Mouse (Mus musculus): ENCODE measurements around the gene Serpini1. TPM values are rescaled to one million over a fixed set of nuclear protein-coding genes. Genes with fewer than 3 reads are reported as not detected.

Gene Serpini1
- 139 and 144 TPM in 2 replicates for polyA plus RNA-seq (2014; fragmentation: Nextera tagmentation; extraction: Ambion mirVana)

- Histone ChIP-seq H3K4me3 (replicated peaks; ENCODE audit: low read depth, low read length) (peak within 1 kb of the TSS; percentile 89), H3K4me1 (ENCODE audit: control insufficient read depth, insufficient read depth, low read length) (peaks cover 14% of the 10 kb centered on the region), H3K27me3 (ENCODE audit: control insufficient read depth, insufficient read depth, low read length) (no peaks in the 10 kb centered on the region), H3K4me2 (ENCODE audit: low read length) (peak within 1 kb of the TSS; percentile 78), H3K36me3 (ENCODE audit: control insufficient read depth, insufficient read depth, low read length) (no peaks in the 10 kb centered on the region), H3K9me3 (ENCODE audit: control insufficient read depth, low read length) (no peaks in the 10 kb centered on the region), H3K9ac (replicated peaks; ENCODE audit: low read length) (peak within 1 kb of the TSS; percentile 90), H3K27ac (replicated peaks; ENCODE audit: low read depth, low read length) (peak within 1 kb of the TSS; percentile 83)
- under 1% methylated on average over 19 of the region's 19 CpGs for WGBS
- DNase-seq, result peak; percentile 96
- ATAC-seq (ENCODE audit: low FRiP score, low TSS enrichment), result peak; percentile 93
Measured at GRCm38 (mm10) chr3:75557292-75557691, at the start of gene Serpini1. Gene Serpini1, plus strand, starts transcription at chr3:75557547.

DNA sequence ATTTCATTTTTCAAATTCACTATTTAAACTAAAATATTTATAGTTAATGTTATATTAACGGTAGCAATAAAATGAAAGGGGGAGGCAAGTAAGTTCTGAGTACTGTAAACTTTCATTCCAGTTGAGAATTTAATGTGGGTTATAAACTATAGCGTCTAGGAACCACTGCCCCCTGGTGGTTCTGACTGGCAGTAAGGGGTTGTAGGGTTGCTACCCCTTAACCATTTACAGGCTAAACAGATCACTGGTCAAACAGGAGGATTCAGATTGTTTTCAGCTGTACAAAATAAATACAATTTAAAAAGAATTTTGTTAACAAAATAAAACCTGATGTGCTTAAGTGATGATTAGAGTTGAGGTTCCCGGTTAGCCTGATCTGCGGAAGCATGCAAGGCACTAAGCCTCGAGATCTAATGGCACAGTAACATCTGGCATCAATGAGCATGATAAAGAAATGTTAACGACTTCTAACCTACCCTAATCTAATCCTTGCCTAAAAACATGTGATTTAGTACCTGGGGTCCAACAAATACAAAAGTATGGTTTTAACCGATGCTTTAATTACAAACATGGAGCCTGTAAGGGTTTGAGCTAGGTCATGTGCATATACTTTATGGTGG lies 39.6 kb upstream of the Serpini1 start:
- H3K36me3 ChIP-seq (ENCODE audit: control insufficient read depth, insufficient read depth, low read length), result peaks cover 13% of the 10 kb centered on the region
- H3K4me2 ChIP-seq (ENCODE audit: low read length), result no peak overlapping the region
- DNase-seq (peak; percentile 64), ATAC-seq (ENCODE audit: low FRiP score, low TSS enrichment) (peak; percentile 60; the same call in 1 of the 2 replicates)
- H3K27me3 ChIP-seq (ENCODE audit: control insufficient read depth, insufficient read depth, low read length), result no peaks in the 10 kb centered on the region
- WGBS, result 83% methylated on average over 7 of the region's 7 CpGs
- H3K4me3 ChIP-seq (replicated peaks; ENCODE audit: low read depth, low read length), result no peak overlapping the region
- no peak overlapping the region for H3K9ac ChIP-seq (replicated peaks; ENCODE audit: low read length)
- H3K9me3 ChIP-seq (ENCODE audit: control insufficient read depth, low read length), result no peaks in the 10 kb centered on the region
- H3K4me1 ChIP-seq (ENCODE audit: control insufficient read depth, insufficient read depth, low read length), result no peaks in the 10 kb centered on the region
- no peak overlapping the region for H3K27ac ChIP-seq (replicated peaks; ENCODE audit: low read depth, low read length)

GRCm38 (mm10) chr3:75521314-75521713 lies 36.0 kb upstream of the Serpini1 start:
- Histone ChIP-seq H3K27me3 (ENCODE audit: control insufficient read depth, insufficient read depth, low read length) (no peaks in the 10 kb centered on the region), H3K4me3 (replicated peaks; ENCODE audit: low read depth, low read length) (no peak overlapping the region), H3K27ac (replicated peaks; ENCODE audit: low read depth, low read length) (no peak overlapping the region), H3K36me3 (ENCODE audit: control insufficient read depth, insufficient read depth, low read length) (peaks cover 19% of the 10 kb centered on the region), H3K4me1 (ENCODE audit: control insufficient read depth, insufficient read depth, low read length) (no peaks in the 10 kb centered on the region), H3K9me3 (ENCODE audit: control insufficient read depth, low read length) (no peaks in the 10 kb centered on the region), H3K4me2 (ENCODE audit: low read length) (no peak overlapping the region), H3K9ac (replicated peaks; ENCODE audit: low read length) (no peak overlapping the region)
- DNase-seq (no peak), ATAC-seq (ENCODE audit: low FRiP score, low TSS enrichment) (no peak)
- 82% methylated on average over 2 of the region's 2 CpGs for WGBS

GRCm38 (mm10) chr3:75522527-75522926 lies 34.8 kb upstream of the Serpini1 start:
- no peaks in the 10 kb centered on the region for H3K9me3 ChIP-seq (ENCODE audit: control insufficient read depth, low read length)
- H3K4me2 ChIP-seq (ENCODE audit: low read length), result no peak overlapping the region
- no peak overlapping the region for H3K4me3 ChIP-seq (replicated peaks; ENCODE audit: low read depth, low read length)
- peaks cover 27% of the 10 kb centered on the region for H3K36me3 ChIP-seq (ENCODE audit: control insufficient read depth, insufficient read depth, low read length)
- no peak overlapping the region for H3K9ac ChIP-seq (replicated peaks; ENCODE audit: low read length)
- no peak overlapping the region for H3K27ac ChIP-seq (replicated peaks; ENCODE audit: low read depth, low read length)
- no peaks in the 10 kb centered on the region for H3K27me3 ChIP-seq (ENCODE audit: control insufficient read depth, insufficient read depth, low read length)
- ATAC-seq (ENCODE audit: low FRiP score, low TSS enrichment) (no peak), DNase-seq (no peak)
- no peaks in the 10 kb centered on the region for H3K4me1 ChIP-seq (ENCODE audit: control insufficient read depth, insufficient read depth, low read length)
- 94% methylated on average over 1 of the region's 1 CpGs for WGBS

DNA sequence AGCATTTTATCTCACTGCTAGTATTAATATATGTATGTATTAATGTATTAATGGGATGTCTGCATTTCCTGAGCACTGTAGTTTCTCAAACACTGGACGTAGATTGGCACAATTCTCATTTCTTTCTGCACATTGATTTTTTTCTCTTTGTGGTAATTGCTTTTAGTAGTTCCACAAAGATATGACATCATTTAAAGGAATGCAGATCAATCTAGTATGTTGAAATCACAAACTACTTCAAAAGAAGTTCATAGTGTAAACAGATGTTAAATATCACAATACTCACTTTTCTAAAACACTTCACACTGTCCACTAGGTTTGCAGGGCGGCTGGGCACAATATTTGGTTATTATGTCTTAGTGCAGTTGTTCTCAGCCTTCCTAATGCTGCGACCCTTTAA lies 26.3 kb upstream of the Serpini1 start:
- Histone ChIP-seq H3K36me3 (ENCODE audit: control insufficient read depth, insufficient read depth, low read length) (peaks cover 18% of the 10 kb centered on the region), H3K4me1 (ENCODE audit: control insufficient read depth, insufficient read depth, low read length) (no peaks in the 10 kb centered on the region), H3K4me3 (replicated peaks; ENCODE audit: low read depth, low read length) (no peak overlapping the region), H3K4me2 (ENCODE audit: low read length) (no peak overlapping the region), H3K9ac (replicated peaks; ENCODE audit: low read length) (no peak overlapping the region), H3K9me3 (ENCODE audit: control insufficient read depth, low read length) (no peaks in the 10 kb centered on the region), H3K27ac (replicated peaks; ENCODE audit: low read depth, low read length) (no peak overlapping the region), H3K27me3 (ENCODE audit: control insufficient read depth, insufficient read depth, low read length) (no peaks in the 10 kb centered on the region)
- DNase-seq (no peak), ATAC-seq (ENCODE audit: low FRiP score, low TSS enrichment) (no peak)
- 98% methylated on average over 3 of the region's 3 CpGs for WGBS

DNA sequence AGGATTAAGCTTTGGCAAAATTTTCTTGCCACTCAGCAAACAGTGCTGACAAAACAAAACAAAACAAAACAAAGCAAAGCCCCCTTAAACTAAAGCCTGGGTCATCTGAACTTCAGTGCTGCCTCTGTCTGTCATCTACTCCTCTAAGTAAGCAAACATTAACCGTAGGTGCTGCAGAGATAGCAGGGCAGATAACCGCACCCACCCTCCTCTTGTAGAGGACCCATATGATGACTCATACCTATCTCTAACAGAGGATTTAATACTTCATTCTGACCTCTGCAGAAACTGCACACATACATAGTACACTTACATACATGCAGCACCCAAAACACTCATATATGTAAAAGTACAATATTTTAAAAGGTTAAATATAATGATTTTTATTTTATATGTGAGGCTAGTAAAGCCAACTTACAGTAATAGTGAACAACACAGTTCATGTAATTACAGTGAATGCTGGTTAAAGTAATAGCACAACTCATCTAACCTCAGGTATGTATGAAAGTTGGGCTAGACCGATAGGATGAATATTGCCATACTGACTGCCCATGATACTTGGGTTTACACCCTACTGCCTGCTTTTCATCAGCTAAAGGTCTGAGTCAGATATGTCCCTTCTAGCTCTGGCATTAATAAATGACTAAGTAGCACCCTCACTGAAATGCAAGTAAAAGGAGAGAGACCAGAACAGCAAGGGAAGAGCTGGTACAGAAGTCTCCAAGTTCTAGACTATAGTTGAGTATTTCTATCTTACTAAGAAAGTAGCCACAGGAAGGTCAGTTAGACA lies 23.1 kb upstream of the Serpini1 start:
- 93% methylated on average over 3 of the region's 3 CpGs for WGBS
- no peak for ATAC-seq (ENCODE audit: low FRiP score, low TSS enrichment)

GRCm38 (mm10) chr3:75541259-75541658 lies 16.1 kb upstream of the Serpini1 start:
- Histone ChIP-seq H3K27me3 (ENCODE audit: control insufficient read depth, insufficient read depth, low read length) (no peaks in the 10 kb centered on the region), H3K36me3 (ENCODE audit: control insufficient read depth, insufficient read depth, low read length) (peaks cover 16% of the 10 kb centered on the region; the same call in 1 of the 2 replicates), H3K9ac (replicated peaks; ENCODE audit: low read length) (no peak overlapping the region), H3K9me3 (ENCODE audit: control insufficient read depth, low read length) (no peaks in the 10 kb centered on the region), H3K4me3 (replicated peaks; ENCODE audit: low read depth, low read length) (no peak overlapping the region), H3K27ac (replicated peaks; ENCODE audit: low read depth, low read length) (no peak overlapping the region), H3K4me1 (ENCODE audit: control insufficient read depth, insufficient read depth, low read length) (no peaks in the 10 kb centered on the region), H3K4me2 (ENCODE audit: low read length) (no peak overlapping the region)
- no peak for DNase-seq
- no peak for ATAC-seq (ENCODE audit: low FRiP score, low TSS enrichment)
- WGBS, result 93% methylated on average over 4 of the region's 4 CpGs

More for the DNA sequence above, 23.1 kb upstream of the Serpini1 start:
- no peaks in the 10 kb centered on the region for H3K9me3 ChIP-seq (ENCODE audit: control insufficient read depth, low read length)
- no peak overlapping the region for H3K27ac ChIP-seq (replicated peaks; ENCODE audit: low read depth, low read length)
- no peaks in the 10 kb centered on the region for H3K4me1 ChIP-seq (ENCODE audit: control insufficient read depth, insufficient read depth, low read length)
- H3K4me2 ChIP-seq (ENCODE audit: low read length), result no peak overlapping the region
- H3K4me3 ChIP-seq (replicated peaks; ENCODE audit: low read depth, low read length), result no peak overlapping the region
- peaks cover 9% of the 10 kb centered on the region; the same call in 1 of the 2 replicates for H3K36me3 ChIP-seq (ENCODE audit: control insufficient read depth, insufficient read depth, low read length)
- H3K9ac ChIP-seq (replicated peaks; ENCODE audit: low read length), result no peak overlapping the region
- H3K27me3 ChIP-seq (ENCODE audit: control insufficient read depth, insufficient read depth, low read length), result no peaks in the 10 kb centered on the region
- DNase-seq, result no peak

DNA sequence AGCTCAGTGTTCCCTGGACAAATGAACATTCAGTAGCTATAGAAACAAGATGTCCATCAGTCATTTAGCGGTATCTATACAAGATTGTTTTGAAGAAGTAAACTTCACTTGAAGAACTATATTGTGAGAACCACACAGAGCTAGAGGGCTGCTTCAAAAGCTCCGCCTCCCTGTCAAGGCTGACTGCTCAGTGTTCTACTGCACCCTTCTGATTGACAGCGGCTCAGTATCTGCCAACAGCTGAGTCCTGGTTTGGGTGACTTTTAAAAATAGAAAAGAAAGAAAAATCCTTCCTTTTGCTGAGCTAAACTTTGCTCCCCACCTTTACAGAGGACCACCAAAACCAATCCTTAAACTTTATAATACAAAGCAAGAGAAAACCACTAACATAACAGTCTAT lies 14.5 kb upstream of the Serpini1 start:
- Histone ChIP-seq H3K4me1 (ENCODE audit: control insufficient read depth, insufficient read depth, low read length) (no peaks in the 10 kb centered on the region), H3K4me2 (ENCODE audit: low read length) (no peak overlapping the region), H3K4me3 (replicated peaks; ENCODE audit: low read depth, low read length) (no peak overlapping the region), H3K9me3 (ENCODE audit: control insufficient read depth, low read length) (no peaks in the 10 kb centered on the region), H3K27ac (replicated peaks; ENCODE audit: low read depth, low read length) (no peak overlapping the region), H3K9ac (replicated peaks; ENCODE audit: low read length) (no peak overlapping the region), H3K36me3 (ENCODE audit: control insufficient read depth, insufficient read depth, low read length) (peaks cover 13% of the 10 kb centered on the region; the same call in 1 of the 2 replicates), H3K27me3 (ENCODE audit: control insufficient read depth, insufficient read depth, low read length) (no peaks in the 10 kb centered on the region)
- 58% methylated on average over 3 of the region's 3 CpGs for WGBS
- DNase-seq (no peak), ATAC-seq (ENCODE audit: low FRiP score, low TSS enrichment) (no peak)
